Mouse (Mus musculus) kidney, adult 11 months (tissue): ENCODE measurements around the gene Gm21170.
"Not testable (repeated sequence)": the region's sequence is repeated elsewhere in the genome, so short reads cannot be mapped to it uniquely, and the experiment has no call there.

Experiments used
- DNase-seq: peaks from one replicate; pipeline ENCODE4 v3.0.0; 2022

The Gm21170 gene

DNA sequence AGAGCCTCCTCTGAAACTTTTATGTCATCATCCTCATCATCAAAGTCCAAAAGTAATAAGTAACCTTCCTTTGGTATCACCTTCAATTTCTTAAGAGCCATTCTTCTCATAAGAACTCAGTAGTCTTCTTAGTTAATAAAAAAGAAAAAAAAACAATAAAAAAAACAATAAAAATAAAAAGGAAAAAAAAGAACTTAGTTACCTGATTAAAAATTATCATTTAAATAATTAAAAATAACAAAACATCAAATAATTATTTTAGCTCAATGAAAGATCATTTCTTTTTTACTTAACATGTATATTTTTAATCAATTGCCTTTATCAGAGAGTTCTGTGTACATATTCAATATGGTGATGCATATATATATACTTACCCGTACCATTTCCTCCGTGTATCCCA lies at the start of gene Gm21170:
Gene Gm21170 (minus strand): TSS at position 101 of the 400 bp plus-strand sequence.
- DNase-seq, result not testable (repeated sequence)
